Mouse (Mus musculus) CH12F3 (cell line): ENCODE data around the gene Lrfn2.

Experiments
- in situ Hi-C: fragments of 300-500 bp; cut with MboI; formaldehyde crosslinking; loops from 2 replicates; pipeline ENCODE4 v1.14.3; 2020; ENCODE audit warnings: low sequenced_read_pairs

The Lrfn2 gene

DNA sequence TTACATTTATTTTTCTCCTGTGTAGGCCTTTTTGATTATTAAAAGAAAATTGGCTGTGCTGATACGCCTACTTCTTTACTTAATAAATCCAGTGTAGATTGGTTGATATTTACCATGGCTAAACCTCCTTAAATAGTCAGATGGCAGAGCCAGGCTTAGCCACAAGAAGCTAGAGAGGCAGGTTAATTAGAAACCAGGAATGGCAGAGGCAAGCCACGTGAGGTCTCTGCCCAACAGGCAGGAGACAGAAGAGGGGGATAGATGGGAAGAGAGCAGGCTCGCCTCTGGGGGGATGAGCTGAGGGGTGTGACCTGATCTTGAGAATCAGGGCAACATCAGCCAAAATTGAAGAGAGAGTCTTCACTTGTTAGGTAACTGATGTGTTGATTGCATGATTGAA, 30.5 kb downstream of the Lrfn2 start:
- in situ Hi-C loops = no loop called here

DNA sequence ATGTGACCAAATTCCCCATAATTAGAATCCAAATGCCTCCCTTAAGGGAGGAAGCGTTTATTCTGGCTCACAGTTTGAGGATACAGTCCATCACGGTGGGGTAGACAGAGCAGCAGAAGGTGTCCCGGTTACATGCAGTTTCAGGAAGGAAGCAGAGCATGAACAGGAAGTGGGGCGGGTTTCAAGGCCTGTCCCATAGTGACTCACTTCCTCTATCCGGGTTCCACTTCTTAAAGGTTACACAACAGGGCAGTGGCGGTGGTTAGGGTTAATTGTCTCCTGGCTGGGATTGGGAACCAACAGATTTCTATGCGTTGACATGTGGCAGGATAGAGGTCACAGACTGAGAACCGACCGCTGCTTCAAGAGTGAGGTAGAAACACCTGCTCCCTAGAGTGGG, 31.6 kb downstream of the Lrfn2 start:
- in situ Hi-C loops = no loop called here

DNA sequence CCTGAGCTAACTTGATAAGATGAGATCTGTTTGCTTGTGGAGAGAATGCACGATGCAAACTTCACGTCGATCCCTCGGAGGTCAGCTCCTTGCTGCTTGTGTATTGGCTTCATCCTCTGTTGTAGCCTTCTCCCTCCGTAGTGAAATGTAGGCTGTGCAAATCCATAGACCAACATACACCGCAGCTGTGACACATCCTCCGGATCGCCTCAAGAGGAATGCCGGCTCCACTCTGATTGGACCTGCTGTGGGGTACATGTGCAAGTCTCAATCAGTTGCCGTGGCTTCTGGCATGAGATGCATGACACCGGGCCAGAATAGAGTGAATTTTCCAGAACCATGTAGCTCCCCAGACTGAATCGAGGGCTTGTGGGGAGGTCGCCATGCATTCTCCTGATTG, 36.1 kb downstream of the Lrfn2 start:
- in situ Hi-C loops = no loop called here

DNA sequence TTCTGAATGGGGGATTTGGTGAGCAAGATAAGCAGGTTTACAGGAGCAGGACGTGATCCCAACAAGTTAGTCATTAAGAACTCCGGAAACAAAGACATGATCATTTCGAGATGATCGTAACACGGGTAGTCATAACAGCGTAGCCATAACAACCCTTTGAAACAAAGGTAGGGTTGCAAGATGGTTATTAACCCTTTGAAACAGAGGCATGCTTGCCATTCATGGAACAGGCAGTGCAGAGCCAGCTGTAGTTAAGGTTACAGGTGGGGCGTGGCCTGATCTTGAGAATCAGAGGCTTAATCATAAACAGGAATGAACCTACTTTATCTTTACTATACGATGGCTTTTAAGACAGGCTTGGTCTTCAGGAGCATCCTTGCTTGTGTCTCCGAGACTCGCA, 39.1 kb downstream of the Lrfn2 start:
- in situ Hi-C loops = no loop called here

- in situ Hi-C loops = no loop called here
These were observed 40.7 kb downstream of the Lrfn2 start for GRCm38 (mm10) chr17:48972866-48973265.

DNA sequence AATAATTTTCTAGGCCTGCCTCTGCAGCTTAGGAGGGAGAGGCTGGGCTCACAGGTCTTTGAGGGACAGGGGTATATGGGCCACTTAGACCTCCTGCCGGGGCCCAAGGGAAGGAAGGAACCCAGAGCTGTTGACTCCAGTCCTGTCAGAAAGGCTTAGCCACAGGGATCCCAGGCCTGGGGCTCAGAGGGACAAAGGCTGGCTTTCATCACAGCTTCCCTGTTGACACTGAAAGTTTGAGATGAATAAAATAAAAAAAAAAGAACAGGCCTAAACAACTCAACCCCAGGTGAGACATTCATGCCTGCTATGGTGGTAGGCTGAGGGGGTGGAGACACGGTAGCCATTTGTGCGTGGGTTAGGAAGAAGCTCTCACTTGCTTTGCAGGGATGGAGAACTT, 41.2 kb downstream of the Lrfn2 start:
- in situ Hi-C loops = no loop called here

DNA sequence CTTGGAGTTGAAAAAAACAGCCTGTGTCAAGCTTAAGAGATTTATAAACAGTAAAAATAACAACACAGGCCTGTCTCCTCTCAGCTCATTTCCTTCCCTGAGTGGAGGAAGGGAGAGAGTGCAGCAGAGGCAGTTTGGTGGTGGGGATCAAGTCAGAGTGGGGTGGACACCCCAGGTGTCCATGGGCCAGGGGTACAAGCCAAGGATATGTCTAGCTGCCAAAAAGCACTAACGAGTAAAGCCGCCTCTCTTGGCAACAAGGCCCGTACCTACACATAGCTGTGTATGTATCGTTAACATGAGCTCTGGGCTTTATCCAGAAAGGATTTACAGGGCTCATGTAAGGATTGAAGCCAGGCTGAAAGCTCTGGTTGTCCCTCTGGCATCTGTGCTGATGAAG, 42.9 kb downstream of the Lrfn2 start:
- in situ Hi-C loops = no loop called here

- in situ Hi-C loops = no loop called here
These were observed 44.4 kb downstream of the Lrfn2 start for GRCm38 (mm10) chr17:48976611-48977022.

DNA sequence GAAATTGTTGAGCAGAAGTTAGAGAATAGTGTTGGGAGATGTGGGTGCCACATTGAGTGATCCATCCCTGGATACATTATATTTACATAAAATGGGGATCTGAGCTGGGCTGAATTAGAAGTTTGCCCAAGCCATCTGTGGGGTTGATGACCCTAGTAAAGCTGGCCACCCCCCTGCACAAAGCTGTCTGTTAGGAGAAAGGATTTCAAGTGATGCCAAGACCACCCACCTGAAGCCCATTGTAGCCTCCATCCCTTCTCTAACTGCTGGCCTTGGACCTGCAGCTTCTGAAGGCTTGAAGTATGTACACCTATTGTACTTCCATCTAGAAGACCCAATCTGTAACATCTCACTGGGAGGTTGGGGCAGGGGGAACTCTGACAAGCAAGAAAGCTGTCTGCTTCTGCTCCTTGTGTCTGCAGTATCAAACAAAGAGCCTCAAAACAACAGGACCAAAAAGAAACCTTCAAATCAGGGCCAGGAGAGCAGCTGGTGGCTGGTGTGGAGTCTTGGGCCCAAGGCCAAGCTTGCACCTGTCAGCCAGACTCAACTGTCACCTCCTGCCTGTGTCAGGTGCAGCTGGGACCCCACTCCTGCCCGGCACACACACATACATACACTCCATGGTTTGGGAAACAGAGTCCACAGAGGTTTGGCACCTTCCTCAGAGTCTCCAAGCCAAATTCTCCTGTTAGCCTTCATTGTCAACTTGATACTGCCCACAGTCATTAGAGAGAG, 63.2 kb downstream of the Lrfn2 start:
- in situ Hi-C loops = no loop called here

DNA sequence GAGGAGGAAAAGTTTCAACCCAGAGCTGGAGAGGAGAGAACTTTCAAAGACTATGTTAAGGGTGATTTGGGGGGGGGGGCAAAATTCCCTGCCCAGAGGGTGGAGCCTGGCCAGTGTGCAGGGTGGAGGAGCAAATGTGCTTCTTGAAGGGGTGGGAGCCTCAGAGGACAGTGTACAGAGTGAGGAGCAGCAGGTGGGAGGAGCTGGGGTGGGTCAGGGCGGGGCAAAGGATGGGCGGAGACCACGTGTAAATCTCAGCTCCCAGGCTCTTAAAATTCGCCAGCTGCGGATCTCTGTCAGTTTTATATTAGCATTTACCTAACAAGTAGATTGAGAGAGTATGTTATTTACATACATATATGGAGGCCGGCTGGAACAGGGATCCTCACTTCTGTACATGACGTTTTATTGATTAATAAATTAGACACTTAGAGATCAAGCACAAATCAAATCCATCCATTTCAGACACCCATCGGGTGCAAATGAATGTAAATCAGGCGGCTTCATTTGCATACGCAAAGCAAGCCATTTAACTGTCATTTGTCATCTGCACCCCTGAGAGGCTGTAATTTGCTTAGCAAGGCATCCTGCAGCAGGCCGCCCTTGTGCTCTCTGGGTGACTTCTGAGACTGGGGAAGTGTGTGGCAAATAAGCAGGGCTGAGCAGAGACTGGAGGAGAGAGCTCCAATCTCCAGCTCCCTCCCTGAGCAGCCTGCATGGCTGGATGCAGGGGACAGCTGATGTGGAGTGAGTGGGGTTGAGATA, 67.5 kb downstream of the Lrfn2 start:
- in situ Hi-C loops = no loop called here

GRCm38 (mm10) chr17:49009384-49010073, 77.3 kb downstream of the Lrfn2 start:
- in situ Hi-C loops = no loop called here

- in situ Hi-C loops = no loop called here
These were observed 81.9 kb downstream of the Lrfn2 start for GRCm38 (mm10) chr17:49013876-49014600.

DNA sequence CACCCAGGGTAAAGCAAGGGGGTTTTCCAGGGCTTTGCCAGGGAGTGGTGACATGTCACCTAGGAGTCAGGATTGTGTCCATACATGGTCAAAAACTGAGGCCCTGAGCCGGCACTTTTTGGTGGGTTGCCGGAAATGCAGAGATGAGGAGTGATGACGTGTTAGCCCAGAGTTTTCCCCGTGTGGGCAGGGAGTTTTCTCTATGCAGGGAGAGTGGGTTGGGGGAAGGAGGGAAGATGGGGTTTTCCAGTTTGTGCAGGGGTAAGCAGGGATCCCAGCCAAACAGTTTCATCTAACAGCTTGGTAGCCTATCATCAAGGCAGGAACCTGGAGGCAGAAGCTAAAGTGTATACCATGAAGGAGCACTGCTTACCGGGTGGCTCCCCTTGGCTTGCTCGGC, 83.2 kb downstream of the Lrfn2 start:
- in situ Hi-C loops = no loop called here

DNA sequence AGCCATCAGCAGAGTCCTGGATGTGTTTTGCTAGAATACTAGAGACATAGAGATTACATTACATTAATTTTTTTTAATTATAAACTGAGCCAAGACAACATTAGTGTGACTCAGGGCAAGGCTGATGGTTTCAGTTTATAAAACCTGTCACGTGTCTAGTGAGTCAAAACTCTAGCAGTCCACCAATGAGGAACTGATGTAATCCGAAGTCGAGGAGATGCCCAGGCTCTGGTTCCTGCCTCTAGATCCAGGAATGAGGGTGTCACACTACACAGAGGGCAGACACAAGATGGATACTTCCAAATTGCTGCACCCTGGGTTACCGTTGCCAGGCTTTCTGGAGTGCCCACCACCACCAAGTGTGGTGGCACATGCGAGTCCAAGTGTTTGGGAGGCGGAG, 84.0 kb downstream of the Lrfn2 start:
- in situ Hi-C loops = no loop called here

- in situ Hi-C loops = no loop called here
These were observed 85.5 kb downstream of the Lrfn2 start for GRCm38 (mm10) chr17:49017438-49018415.

GRCm38 (mm10) chr17:49018774-49019488, 86.8 kb downstream of the Lrfn2 start:
- in situ Hi-C loops = no loop called here

- in situ Hi-C loops = no loop called here
These were observed 97.5 kb downstream of the Lrfn2 start for GRCm38 (mm10) chr17:49029556-49030268.

DNA sequence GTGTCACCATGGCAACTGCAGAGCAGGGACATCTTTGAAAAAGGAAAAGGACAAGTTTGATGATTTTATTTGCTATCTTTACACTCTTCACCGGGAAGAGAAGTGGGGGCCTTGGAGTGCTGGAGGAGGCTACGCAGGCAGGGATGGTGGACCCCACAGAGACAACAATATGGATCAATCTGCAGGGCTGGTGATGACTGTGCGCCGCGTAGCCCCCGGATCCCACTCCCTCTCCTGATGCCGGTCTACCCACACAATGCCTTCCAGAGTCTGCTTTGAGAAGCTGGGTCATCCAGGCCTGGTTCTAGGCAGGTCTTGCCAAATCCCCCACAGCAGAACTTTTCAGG, 98.1 kb downstream of the Lrfn2 start:
- in situ Hi-C loops = no loop called here

- in situ Hi-C loops = no loop called here
These were observed 98.7 kb downstream of the Lrfn2 start for GRCm38 (mm10) chr17:49030841-49031240.
